Mouse (Mus musculus) small intestine, adult 2 months (tissue): ENCODE measurements around the gene Lrig2.

Experiments
- CTCF ChIP-seq: fragments of 200-500 bp; IDR thresholded peaks from 2 replicates; pipeline ENCODE4 v1.5.1; 2012; ENCODE audit warnings: low read depth, mild to moderate bottlenecking, control low read depth, inconsistent platforms, low read length, moderate library complexity, mixed read lengths; ENCODE audit not compliant: insufficient replicate concordance, insufficient read length; ENCODE audit errors: extremely low read depth
- POLR2A ChIP-seq: fragments of 200-500 bp; IDR thresholded peaks from 2 replicates; pipeline ENCODE4 v1.6.1; 2012; ENCODE audit warnings: low read depth, mild to moderate bottlenecking, control low read depth, inconsistent platforms, low read length, moderate library complexity

DNA sequence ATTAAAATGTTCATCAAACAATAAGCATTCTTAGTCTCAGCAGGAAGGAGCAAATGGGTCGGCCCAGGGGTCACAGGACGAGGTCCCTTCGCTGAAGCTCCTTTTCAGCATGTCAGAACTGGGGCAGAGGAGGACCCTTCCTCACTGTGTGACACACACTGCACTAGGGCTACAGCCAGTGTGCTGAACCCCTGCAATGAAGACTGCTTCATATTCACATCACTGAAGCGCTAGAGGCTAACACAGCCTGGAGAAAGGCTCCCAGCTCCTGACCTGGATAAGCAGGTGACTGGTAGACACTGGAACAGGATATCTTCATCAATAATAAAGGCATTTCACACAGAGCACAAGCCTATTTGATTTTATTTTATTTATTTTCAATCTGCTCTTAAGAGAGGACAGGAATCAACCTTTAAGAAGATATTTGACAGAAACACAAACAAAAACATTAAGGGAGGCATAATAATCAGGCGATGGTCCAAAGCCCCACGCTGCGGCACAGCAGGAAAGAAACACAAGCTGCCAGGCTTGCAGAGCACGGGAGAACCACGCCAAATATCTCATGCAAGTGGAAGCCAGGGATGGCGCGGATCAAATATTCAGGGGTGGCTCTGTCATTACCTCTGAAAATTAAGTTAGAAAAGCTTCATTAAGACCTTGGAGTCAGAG is 115.5 kb downstream of the Lrig2 start:
- TF ChIP-seq CTCF, result no peak
- TF ChIP-seq POLR2A, result no peak
